Mouse (Mus musculus) testis, adult 2 months (tissue): Measurements from ENCODE around the gene Adgrv1.

ENCODE experiments used
- CTCF ChIP-seq: fragments of 200-500 bp; IDR thresholded peaks from 2 replicates; pipeline ENCODE4 v1.5.1; 2012; ENCODE audit warnings: low read depth, mild to moderate bottlenecking, inconsistent platforms, low read length, moderate library complexity; ENCODE audit not compliant: control insufficient read depth, insufficient read depth, insufficient replicate concordance
- POLR2A ChIP-seq: fragments of 200-500 bp; IDR thresholded peaks from 2 replicates; pipeline ENCODE4 v1.6.1; 2012; ENCODE audit warnings: low read depth, mild to moderate bottlenecking, inconsistent platforms, low read length, moderate library complexity; ENCODE audit not compliant: control insufficient read depth

DNA sequence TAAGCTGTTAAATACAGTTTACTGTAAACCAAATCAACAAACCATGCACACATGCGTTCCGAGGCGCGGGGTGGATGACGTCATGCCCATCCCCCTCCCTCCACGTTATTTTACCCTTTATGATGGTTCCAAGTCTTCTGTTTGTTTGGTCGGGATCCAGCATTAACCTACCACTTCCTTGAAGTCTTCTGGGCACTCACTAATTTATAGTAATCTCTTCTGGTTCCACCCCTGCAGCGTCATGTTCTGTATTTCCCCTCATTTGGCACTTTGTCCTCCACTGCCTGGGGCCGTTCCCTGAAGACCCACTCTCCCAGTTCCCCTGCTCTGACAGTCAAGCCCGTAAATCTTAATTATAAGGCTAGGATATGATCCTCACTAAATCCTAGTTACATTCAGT is 497.0 kb downstream of the Adgrv1 start:
- TF ChIP-seq CTCF (no peak), POLR2A (no peak)
